Mouse (Mus musculus): ENCODE data around the gene Lca5l. TPM values are rescaled to one million over a fixed set of nuclear protein-coding genes. Genes with fewer than 3 reads are reported as not detected.

Lca5l gene
- polyA plus RNA-seq, 1 experiment from 2014 or later: 1.2 TPM

- Histone ChIP-seq H3K27me3 (replicated peaks; ENCODE audit: control insufficient read depth, insufficient read depth, low read length) (no peaks in the 10 kb centered on the region), H3K9me3 (ENCODE audit: control insufficient read depth, low read length) (no peaks in the 10 kb centered on the region), H3K4me2 (ENCODE audit: low read length) (peak overlapping the region; percentile 88), H3K4me1 (replicated peaks; ENCODE audit: control insufficient read depth, insufficient read depth, low read length) (peaks cover 14% of the 10 kb centered on the region), H3K27ac (ENCODE audit: low read depth) (peak overlapping the region; percentile 96), H3K4me3 (ENCODE audit: low read depth, low read length) (peak overlapping the region; percentile 97), H3K36me3 (ENCODE audit: control insufficient read depth, insufficient read depth, low read length) (peaks cover 42% of the 10 kb centered on the region), H3K9ac (ENCODE audit: low read length) (peak overlapping the region; percentile 98)
- DNase-seq (ENCODE audit: low spot score): peak; percentile 68
- WGBS: 2% methylated on average over 19 of the region's 19 CpGs
- no peak for ATAC-seq (replicated peaks; ENCODE audit: low FRiP score, low TSS enrichment, low read depth)
Measured at GRCm38 (mm10) chr16:96126684-96127171, 65.3 kb downstream of the Lca5l start.

- H3K4me3 ChIP-seq (ENCODE audit: low read depth, low read length): no peak overlapping the region
- no peaks in the 10 kb centered on the region for H3K4me1 ChIP-seq (replicated peaks; ENCODE audit: control insufficient read depth, insufficient read depth, low read length)
- DNase-seq (ENCODE audit: low spot score): no peak
- WGBS: 52% methylated on average over 4 of the region's 4 CpGs
- peaks cover 41% of the 10 kb centered on the region for H3K36me3 ChIP-seq (ENCODE audit: control insufficient read depth, insufficient read depth, low read length)
- no peak overlapping the region for H3K4me2 ChIP-seq (ENCODE audit: low read length)
- no peaks in the 10 kb centered on the region for H3K9me3 ChIP-seq (ENCODE audit: control insufficient read depth, low read length)
- H3K27ac ChIP-seq (ENCODE audit: low read depth): no peak overlapping the region
- ATAC-seq (replicated peaks; ENCODE audit: low FRiP score, low TSS enrichment, low read depth): no peak; the same call in 1 of the 2 replicates
- no peaks in the 10 kb centered on the region for H3K27me3 ChIP-seq (replicated peaks; ENCODE audit: control insufficient read depth, insufficient read depth, low read length)
- H3K9ac ChIP-seq (ENCODE audit: low read length): no peak overlapping the region
Measured at GRCm38 (mm10) chr16:96120022-96120623, 71.9 kb downstream of the Lca5l start.

- H3K9me3 ChIP-seq (ENCODE audit: control insufficient read depth, low read length): no peaks in the 10 kb centered on the region
- no peak overlapping the region for H3K9ac ChIP-seq (ENCODE audit: low read length)
- no peak overlapping the region for H3K4me3 ChIP-seq (ENCODE audit: low read depth, low read length)
- no peak overlapping the region for H3K4me2 ChIP-seq (ENCODE audit: low read length)
- no peak overlapping the region for H3K27ac ChIP-seq (ENCODE audit: low read depth)
- no peaks in the 10 kb centered on the region for H3K27me3 ChIP-seq (replicated peaks; ENCODE audit: control insufficient read depth, insufficient read depth, low read length)
- ATAC-seq (replicated peaks; ENCODE audit: low FRiP score, low TSS enrichment, low read depth) (no peak), DNase-seq (ENCODE audit: low spot score) (no peak)
- no peaks in the 10 kb centered on the region for H3K4me1 ChIP-seq (replicated peaks; ENCODE audit: control insufficient read depth, insufficient read depth, low read length)
- WGBS: 55% methylated on average over 4 of the region's 4 CpGs
- no peaks in the 10 kb centered on the region for H3K36me3 ChIP-seq (ENCODE audit: control insufficient read depth, insufficient read depth, low read length)
Measured at GRCm38 (mm10) chr16:96114729-96115128, 77.3 kb downstream of the Lca5l start.

- H3K4me2 ChIP-seq (ENCODE audit: low read length): no peak overlapping the region
- no peaks in the 10 kb centered on the region for H3K27me3 ChIP-seq (replicated peaks; ENCODE audit: control insufficient read depth, insufficient read depth, low read length)
- H3K4me3 ChIP-seq (ENCODE audit: low read depth, low read length): no peak overlapping the region
- ATAC-seq (replicated peaks; ENCODE audit: low FRiP score, low TSS enrichment, low read depth) (no peak), DNase-seq (ENCODE audit: low spot score) (no peak)
- WGBS: 48% methylated on average over 2 of the region's 2 CpGs
- H3K9ac ChIP-seq (ENCODE audit: low read length): no peak overlapping the region
- no peak overlapping the region for H3K27ac ChIP-seq (ENCODE audit: low read depth)
- H3K36me3 ChIP-seq (ENCODE audit: control insufficient read depth, insufficient read depth, low read length): no peaks in the 10 kb centered on the region
- no peaks in the 10 kb centered on the region for H3K4me1 ChIP-seq (replicated peaks; ENCODE audit: control insufficient read depth, insufficient read depth, low read length)
- H3K9me3 ChIP-seq (ENCODE audit: control insufficient read depth, low read length): no peaks in the 10 kb centered on the region
Measured at GRCm38 (mm10) chr16:96112769-96113168, 79.3 kb downstream of the Lca5l start.

GRCm38 (mm10) chr16:96110655-96111345 is 81.3 kb downstream of the Lca5l start:
- Histone ChIP-seq H3K9ac (ENCODE audit: low read length) (no peak overlapping the region), H3K27ac (ENCODE audit: low read depth) (no peak overlapping the region), H3K27me3 (replicated peaks; ENCODE audit: control insufficient read depth, insufficient read depth, low read length) (no peaks in the 10 kb centered on the region), H3K36me3 (ENCODE audit: control insufficient read depth, insufficient read depth, low read length) (no peaks in the 10 kb centered on the region), H3K4me1 (replicated peaks; ENCODE audit: control insufficient read depth, insufficient read depth, low read length) (no peaks in the 10 kb centered on the region), H3K9me3 (ENCODE audit: control insufficient read depth, low read length) (no peaks in the 10 kb centered on the region), H3K4me2 (ENCODE audit: low read length) (no peak overlapping the region), H3K4me3 (ENCODE audit: low read depth, low read length) (no peak overlapping the region)
- DNase-seq (ENCODE audit: low spot score): no peak
- ATAC-seq (replicated peaks; ENCODE audit: low FRiP score, low TSS enrichment, low read depth): no peak
- 81% methylated on average over 5 of the region's 5 CpGs for WGBS

- Histone ChIP-seq H3K4me2 (ENCODE audit: low read length) (no peak overlapping the region), H3K4me1 (replicated peaks; ENCODE audit: control insufficient read depth, insufficient read depth, low read length) (no peaks in the 10 kb centered on the region), H3K27me3 (replicated peaks; ENCODE audit: control insufficient read depth, insufficient read depth, low read length) (no peaks in the 10 kb centered on the region), H3K9me3 (ENCODE audit: control insufficient read depth, low read length) (no peaks in the 10 kb centered on the region), H3K36me3 (ENCODE audit: control insufficient read depth, insufficient read depth, low read length) (no peaks in the 10 kb centered on the region), H3K27ac (ENCODE audit: low read depth) (no peak overlapping the region), H3K9ac (ENCODE audit: low read length) (no peak overlapping the region), H3K4me3 (ENCODE audit: low read depth, low read length) (no peak overlapping the region)
- ATAC-seq (replicated peaks; ENCODE audit: low FRiP score, low TSS enrichment, low read depth) (no peak), DNase-seq (ENCODE audit: low spot score) (no peak)
- WGBS: 60% methylated on average over 4 of the region's 4 CpGs
Measured at GRCm38 (mm10) chr16:96109673-96110072, 82.4 kb downstream of the Lca5l start.

Other genes starting within 250 kb of the Lca5l start
- gene Psmg1, start 201.3 kb downstream of the Lca5l start, polyA plus RNA-seq (2014; fragmentation: Nextera tagmentation; extraction: Ambion mirVana): 86.1 and 94.8 TPM in 2 replicates
- gene Brwd1, start 109.7 kb downstream of the Lca5l start, polyA plus RNA-seq (2014; fragmentation: Nextera tagmentation; extraction: Ambion mirVana): 99.6 and 105 TPM in 2 replicates
- 632 and 676 TPM in 2 replicates for gene Hmgn1, start 64.5 kb downstream of the Lca5l start, polyA plus RNA-seq (2014; fragmentation: Nextera tagmentation; extraction: Ambion mirVana)
- 80.0 and 89.2 TPM in 2 replicates for gene Wrb, start 46.9 kb downstream of the Lca5l start, polyA plus RNA-seq (2014; fragmentation: Nextera tagmentation; extraction: Ambion mirVana)
- 29.7 and 30.9 TPM in 2 replicates for gene Sh3bgr, start 8.2 kb upstream of the Lca5l start, polyA plus RNA-seq (2014; fragmentation: Nextera tagmentation; extraction: Ambion mirVana)
- 1.4 and 1.7 TPM in 2 replicates for gene B3galt5, start 43.5 kb upstream of the Lca5l start, polyA plus RNA-seq (2014; fragmentation: Nextera tagmentation; extraction: Ambion mirVana)

Measured in intestine, embryonic 14.5 days (tissue).